ENCODE assay signal across 17 mouse cellular contexts in the genomic region with DNA sequence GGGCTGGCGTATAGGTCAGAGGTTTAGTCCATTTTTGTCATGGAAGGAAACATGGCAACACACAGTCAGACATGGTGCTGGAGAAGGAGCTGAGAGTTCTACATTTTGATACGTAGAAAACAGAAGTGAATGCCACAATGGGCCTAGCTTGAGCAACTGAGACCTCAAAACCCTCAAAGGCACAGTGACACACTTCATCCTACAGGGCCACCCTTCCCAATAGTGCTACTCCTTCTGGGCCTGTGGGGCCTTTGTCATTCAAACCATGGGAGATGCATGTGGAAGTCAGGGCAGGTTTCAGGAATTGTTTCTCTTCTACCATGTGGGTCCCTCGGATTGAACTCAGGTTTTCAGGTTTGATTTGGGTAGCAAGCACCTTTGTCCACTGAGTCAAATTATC.
"Had no signal": no experiment of that assay in that cellular context is flagged by ENCODE, and none has a peak within 500 bp of the region (broad histone marks: within the 10 kb centered on the region; RNA-seq: fewer than 3 reads in every experiment).

No protein-coding gene starts in this region.

- H3K27ac ChIP-seq: kidney, embryonic 15.5 days; limb, embryonic 12.5 days; liver, embryonic 14.5 days; macrophage; midbrain, embryonic 13.5 days; neural tube, embryonic 12.5 days had no signal

- H3K4me3 ChIP-seq: kidney, embryonic 15.5 days; limb, embryonic 12.5 days; midbrain, embryonic 13.5 days; neural tube, embryonic 12.5 days had no signal

- DNase-seq: kidney, adult 2 months; kidney, postnatal 14 days; liver; lung, adult 2 months; retina, postnatal 1 day; right cerebral cortex, postnatal 4 days; spleen, adult 18-20 months; thymus, adult 18-20 months; thymus, postnatal 14 days had no signal

- H3K4me1 ChIP-seq: kidney, embryonic 15.5 days; neural tube, embryonic 12.5 days had no signal

- H3K4me2 ChIP-seq: kidney, embryonic 15.5 days; limb, embryonic 12.5 days; midbrain, embryonic 13.5 days; neural tube, embryonic 12.5 days had no signal

- H3K9me3 ChIP-seq: kidney, embryonic 15.5 days; limb, embryonic 12.5 days; midbrain, embryonic 13.5 days; neural tube, embryonic 12.5 days had no signal

- H3K27me3 ChIP-seq: kidney, embryonic 15.5 days; limb, embryonic 12.5 days; midbrain, embryonic 13.5 days; neural tube, embryonic 12.5 days had no signal

- ATAC-seq: intestine, embryonic 16.5 days; lung, postnatal 0 days; midbrain, embryonic 13.5 days had no signal

- H3K9ac ChIP-seq: kidney, embryonic 15.5 days; limb, embryonic 12.5 days; liver, embryonic 14.5 days; midbrain, embryonic 13.5 days; neural tube, embryonic 12.5 days had no signal

- H3K36me3 ChIP-seq: midbrain, embryonic 13.5 days; neural tube, embryonic 12.5 days had no signal
